Mouse (Mus musculus) kidney, adult 9 months (tissue): ENCODE results near the gene Ogfrl1.
A peak's percentile ranks its signal among the peaks of the same experiment; 100 is the strongest.

Experiments
- DNase-seq: peaks from one replicate; pipeline ENCODE4 v3.0.0; 2022

Gene Ogfrl1

DNA sequence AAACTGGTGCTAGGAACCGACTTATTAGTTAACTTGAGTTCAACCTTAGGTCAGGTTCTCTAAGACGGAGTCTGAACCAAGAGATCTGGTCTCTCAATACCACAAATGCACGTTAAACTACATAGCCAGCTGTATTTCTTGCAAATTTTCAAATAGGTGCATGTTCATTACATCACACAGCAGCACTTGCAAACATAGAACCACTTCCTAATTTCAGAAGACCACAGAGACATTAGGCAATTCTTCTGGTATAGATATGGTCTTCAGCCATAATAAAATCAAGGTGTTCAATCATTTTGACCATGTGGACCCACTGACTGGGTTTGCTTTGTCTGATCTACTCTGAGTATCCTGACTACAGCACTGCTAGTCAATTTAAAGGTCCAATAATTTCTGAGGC is 51.9 kb downstream of the Ogfrl1 start:
- DNase-seq = no peak

DNA sequence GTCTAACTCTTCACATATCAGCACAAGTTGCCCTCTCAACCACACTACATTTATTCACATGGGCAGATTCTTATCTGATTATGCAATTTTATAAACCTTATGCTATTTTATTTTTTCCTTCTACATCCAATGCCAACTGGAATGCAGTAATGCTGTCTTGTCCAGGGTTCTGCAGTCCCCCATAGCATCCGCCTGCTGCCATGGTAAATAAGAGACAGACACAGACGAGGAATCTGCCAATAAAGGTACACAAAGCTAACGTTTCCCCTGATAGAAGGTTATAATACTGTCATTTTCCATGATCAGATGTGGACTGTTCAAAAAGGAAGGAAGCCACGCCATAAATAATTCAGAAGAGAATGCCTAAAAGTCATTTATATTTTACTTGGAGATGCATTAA is 54.7 kb downstream of the Ogfrl1 start:
- DNase-seq = no peak

DNA sequence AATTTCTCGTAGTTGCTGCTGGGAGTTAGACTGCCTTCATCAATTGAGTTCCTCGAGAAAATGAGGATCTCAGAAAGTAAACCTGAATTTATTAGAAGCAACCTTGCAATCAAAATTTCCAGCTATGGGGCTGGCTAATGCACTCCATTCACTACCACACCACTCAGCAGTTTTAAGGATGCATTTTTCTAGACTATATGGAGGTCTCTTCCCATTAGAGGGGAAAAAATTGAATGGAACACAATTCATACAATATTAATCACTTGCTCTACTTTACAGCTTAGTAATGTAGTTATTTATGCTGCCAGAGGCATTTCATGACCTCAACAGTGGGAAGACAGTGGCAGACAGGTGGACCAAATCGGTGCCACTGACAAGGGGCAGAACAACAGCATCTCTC is 55.3 kb downstream of the Ogfrl1 start:
- DNase-seq = no peak

DNA sequence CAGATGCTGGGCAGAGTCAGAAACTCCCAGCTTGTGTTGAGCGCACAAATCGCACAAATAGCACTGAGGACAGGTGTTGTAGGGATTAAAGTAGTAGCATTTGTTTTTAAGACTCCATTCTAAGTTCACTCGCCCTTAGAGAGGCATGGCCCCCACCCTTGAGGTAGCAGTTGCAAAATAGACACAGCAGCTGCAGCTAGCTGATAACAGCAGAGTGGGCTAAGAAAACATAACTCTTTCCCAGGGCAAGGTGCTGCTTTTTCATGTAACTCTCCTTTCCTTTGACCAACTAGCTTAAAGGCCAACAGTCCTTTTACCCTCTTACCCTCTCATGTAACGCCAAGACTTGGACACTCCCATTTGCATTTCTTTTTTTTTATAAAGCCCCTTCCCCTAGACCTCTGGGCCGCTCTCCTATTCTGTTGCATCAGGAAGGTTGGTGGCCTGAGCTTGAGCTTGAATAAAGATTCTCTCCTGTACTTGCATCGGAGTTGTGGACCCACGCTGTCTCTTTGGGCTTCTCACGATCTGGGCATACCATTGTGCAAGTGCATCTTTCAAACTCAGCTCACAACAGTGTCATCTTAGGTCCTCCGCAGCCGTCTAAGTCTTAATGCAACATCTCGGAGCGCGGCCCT is 61.7 kb downstream of the Ogfrl1 start:
- DNase-seq = no peak

DNA sequence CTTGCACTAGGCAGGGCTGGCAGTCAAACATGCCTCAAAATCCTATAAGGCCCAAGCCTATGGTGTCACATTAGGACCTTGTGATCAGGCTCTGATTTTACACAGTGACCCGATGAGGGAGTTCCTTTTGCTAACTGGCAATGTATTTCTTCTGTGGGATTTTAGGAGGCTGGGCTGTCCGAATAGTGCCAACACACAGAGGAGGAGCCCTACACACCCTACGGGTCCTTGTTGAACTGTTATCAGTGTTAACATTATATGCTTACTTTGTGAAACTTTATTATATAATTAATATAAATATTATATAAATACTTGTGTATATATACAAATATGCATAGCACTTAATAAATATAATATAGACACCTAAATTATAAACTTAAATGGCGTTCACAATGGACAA is 62.5 kb downstream of the Ogfrl1 start:
- DNase-seq = no peak

DNA sequence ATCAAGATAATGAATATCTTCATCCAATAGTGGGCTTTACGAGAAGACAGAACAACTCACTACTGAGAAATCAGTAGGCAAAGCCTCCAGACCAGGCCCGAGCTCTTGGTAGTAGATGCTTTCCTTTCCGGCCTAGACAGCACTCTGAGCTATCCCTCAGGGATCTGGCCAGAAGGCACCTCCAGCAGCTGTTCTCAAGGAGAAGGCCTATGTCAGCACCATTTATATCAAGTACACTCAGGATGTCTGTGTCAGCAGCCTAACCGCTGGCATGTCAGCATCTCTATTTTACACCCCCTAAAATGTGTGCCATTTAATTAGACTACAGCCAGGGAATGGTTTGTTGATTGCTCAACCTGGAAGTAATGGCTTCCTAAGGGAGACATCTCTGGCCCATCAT is 65.4 kb downstream of the Ogfrl1 start:
- no peak for DNase-seq

DNA sequence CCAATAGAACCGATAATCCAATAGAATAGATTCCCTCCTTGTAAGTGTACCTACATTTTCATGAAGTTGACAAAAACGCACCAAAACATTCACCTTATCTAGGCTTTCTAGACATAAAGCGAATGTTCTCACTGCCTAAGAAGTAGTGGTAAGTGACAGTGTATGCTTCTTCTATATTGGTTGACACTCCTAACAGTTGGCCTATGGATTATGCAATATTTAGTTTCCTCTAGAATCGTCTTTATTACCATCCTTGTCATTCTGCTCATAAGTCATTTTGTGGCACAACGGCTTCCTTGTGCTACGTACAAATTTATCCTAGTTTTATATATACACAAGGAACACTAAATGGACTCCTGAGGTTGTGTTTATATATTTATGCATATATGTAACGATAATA is 72.4 kb downstream of the Ogfrl1 start:
- DNase-seq = no peak

DNA sequence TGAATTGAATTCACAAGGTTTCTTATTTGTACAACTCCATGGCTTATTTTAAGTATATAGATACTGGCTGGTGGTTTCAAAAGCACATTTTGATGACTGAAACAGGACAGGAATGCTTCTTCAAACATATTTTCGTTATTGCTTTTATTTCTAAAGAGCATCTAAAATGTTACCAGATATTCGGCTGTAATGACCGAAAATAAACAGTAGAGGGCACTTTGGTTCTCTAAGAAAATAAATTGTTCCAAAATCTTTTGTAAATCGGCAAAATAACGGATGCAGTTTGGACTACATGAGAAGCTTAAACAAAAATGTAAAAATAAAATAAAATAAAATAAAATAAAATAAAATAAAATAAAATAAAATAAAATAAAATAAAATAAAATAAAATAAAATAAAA is 73.3 kb downstream of the Ogfrl1 start:
- DNase-seq = peak; percentile 60

DNA sequence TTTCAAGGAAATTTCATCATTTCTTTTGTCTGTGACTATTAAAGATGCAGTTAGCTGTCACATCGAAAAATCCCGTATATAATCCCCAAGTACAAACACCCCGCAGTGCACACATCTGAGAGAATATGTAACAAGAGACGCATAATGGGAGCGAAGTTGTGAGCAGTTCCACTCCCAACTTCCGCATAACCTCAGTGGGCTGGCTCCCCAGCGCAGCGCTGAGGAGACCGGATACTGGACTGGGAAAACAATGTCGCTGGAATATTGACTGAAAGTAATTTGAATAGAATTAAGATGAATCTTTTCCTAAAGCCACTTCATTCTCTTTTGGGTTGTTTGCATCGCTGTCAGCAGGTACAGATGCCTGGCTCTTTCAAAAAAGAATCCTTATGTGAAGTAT is 74.3 kb downstream of the Ogfrl1 start:
- DNase-seq = no peak

DNA sequence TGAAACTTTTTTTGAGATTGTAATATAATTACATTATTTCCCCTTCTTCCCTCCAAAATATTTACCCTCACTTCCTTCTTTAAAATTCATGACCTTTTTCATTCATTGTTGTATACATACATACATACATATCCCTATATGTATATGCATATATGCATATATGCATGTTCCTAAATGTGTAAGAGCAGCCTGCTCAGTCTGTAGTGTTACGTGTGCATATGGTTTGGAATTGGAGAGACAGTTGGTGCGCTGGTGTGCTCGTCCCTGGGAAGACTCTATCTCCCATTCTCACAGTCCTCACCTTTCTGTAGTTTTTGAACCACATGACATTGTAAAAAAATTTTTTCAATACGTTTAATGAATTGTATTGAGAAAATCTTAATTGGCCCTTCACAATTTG is 75.4 kb downstream of the Ogfrl1 start:
- no peak for DNase-seq

DNA sequence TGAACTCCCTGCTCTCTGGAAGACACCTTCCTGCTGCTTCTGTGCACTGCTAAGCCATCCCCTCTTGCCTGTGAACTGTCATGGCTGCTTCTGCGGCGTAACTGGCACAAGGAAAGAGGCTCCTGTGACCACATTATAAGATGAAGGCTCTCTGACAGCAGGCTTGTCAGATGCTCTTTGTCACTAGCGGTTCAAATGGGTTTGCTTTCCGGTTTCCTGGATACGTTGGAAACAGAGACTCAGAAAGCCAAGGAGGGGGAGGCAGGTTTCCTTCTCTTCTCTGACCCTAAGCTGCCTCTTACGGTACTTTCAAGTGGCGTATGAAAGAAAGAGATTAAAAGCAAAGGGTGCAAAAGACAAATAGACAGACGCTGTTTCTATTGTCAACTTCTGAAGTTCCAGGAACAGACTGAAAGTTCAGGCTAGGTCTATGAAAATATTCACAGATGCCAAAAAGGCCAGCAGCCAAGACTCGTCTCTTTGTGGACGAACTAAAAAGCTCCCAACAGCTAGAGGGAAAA is 76.2 kb downstream of the Ogfrl1 start:
- peak; percentile 28 for DNase-seq

DNA sequence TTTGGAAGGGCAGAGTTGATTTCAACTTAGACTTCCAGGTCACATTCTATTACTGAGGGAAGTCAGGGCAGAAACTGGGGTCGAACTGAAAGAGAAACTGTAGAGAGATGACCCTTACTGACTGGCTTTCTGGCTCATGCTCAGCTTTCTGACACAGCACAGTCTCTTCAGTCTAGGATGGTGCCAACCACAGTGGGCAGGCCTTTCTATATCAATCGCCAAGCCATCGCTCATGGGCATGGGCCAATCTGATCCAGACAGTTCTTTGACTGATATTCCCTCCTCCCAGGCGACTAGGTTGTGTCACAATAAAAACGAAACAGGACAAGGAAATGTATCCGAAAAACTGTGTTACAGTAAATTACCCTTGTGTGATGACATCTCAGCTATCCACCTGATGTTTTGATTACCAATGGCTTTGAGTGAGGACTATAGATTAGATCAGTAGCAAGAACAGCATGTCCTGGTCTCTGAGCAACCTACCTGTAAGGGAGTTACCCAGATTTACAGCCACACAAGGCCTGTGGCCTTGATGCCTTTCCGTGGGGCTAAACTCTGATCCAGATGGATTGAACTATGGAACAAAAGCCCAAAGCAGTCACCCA is 76.9 kb downstream of the Ogfrl1 start:
- no peak for DNase-seq
